Mouse (Mus musculus): ENCODE results near the gene Atg4b. TPM values are rescaled to one million over a fixed set of nuclear protein-coding genes. Genes with fewer than 3 reads are reported as not detected.

The Atg4b gene
- polyA plus RNA-seq, 1 experiment from 2014 or later, result 80.3 TPM

DNA sequence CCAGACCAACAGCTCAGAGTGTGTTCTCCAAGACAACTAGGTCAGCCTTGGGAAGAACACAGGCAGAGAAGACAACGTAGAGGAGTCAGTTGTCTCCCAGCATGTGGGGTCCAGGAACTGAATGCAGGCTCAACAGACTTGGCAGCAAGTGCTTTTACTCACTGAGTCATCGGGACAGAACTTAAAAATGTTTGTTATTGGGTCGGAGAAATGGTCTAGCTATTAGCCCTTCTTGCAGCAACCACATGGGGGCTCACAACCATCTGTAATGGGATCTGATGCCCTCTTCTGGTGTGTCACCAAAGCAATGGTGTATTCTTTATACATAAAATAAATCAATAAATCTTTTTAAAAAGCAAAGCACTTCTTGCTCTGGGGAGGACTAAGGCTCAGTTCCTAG, 25.2 kb upstream of the Atg4b start:
- Histone ChIP-seq H3K36me3 (ENCODE audit: control insufficient read depth, insufficient read depth, low read length) (peaks cover 9% of the 10 kb centered on the region; the same call in 1 of the 2 replicates), H3K4me1 (replicated peaks; ENCODE audit: control insufficient read depth, insufficient read depth, low read length) (peaks cover 6% of the 10 kb centered on the region), H3K9ac (ENCODE audit: low read length) (no peak overlapping the region), H3K4me3 (ENCODE audit: low read length) (no peak overlapping the region), H3K4me2 (ENCODE audit: low read depth, low read length) (no peak overlapping the region), H3K27me3 (ENCODE audit: control insufficient read depth, insufficient read depth, low read depth, low read length) (no peaks in the 10 kb centered on the region), H3K27ac (ENCODE audit: low read length) (no peak overlapping the region), H3K9me3 (ENCODE audit: control insufficient read depth, low read length) (no peaks in the 10 kb centered on the region)
- 75% methylated on average over 3 of the region's 3 CpGs for WGBS
- ATAC-seq (ENCODE audit: low read depth), result no peak

GRCm38 (mm10) chr1:93726974-93727373, 24.3 kb upstream of the Atg4b start:
- WGBS, result 44% methylated on average over 3 of the region's 3 CpGs
- H3K9me3 ChIP-seq (ENCODE audit: control insufficient read depth, low read length), result no peaks in the 10 kb centered on the region
- peaks cover 9% of the 10 kb centered on the region; the same call in 1 of the 2 replicates for H3K36me3 ChIP-seq (ENCODE audit: control insufficient read depth, insufficient read depth, low read length)
- H3K27me3 ChIP-seq (ENCODE audit: control insufficient read depth, insufficient read depth, low read depth, low read length), result no peaks in the 10 kb centered on the region
- H3K9ac ChIP-seq (ENCODE audit: low read length), result no peak overlapping the region
- H3K4me1 ChIP-seq (replicated peaks; ENCODE audit: control insufficient read depth, insufficient read depth, low read length), result peaks cover 6% of the 10 kb centered on the region
- H3K27ac ChIP-seq (ENCODE audit: low read length), result no peak overlapping the region
- H3K4me2 ChIP-seq (ENCODE audit: low read depth, low read length), result no peak overlapping the region
- no peak overlapping the region for H3K4me3 ChIP-seq (ENCODE audit: low read length)
- peak; percentile 84 for ATAC-seq (ENCODE audit: low read depth)

GRCm38 (mm10) chr1:93731103-93731502, 20.2 kb upstream of the Atg4b start:
- Histone ChIP-seq H3K9ac (ENCODE audit: low read length) (no peak overlapping the region), H3K9me3 (ENCODE audit: control insufficient read depth, low read length) (no peaks in the 10 kb centered on the region), H3K36me3 (ENCODE audit: control insufficient read depth, insufficient read depth, low read length) (peaks cover 3% of the 10 kb centered on the region; the same call in 1 of the 2 replicates), H3K4me2 (ENCODE audit: low read depth, low read length) (no peak overlapping the region), H3K27ac (ENCODE audit: low read length) (no peak overlapping the region), H3K4me1 (replicated peaks; ENCODE audit: control insufficient read depth, insufficient read depth, low read length) (peaks cover 6% of the 10 kb centered on the region), H3K4me3 (ENCODE audit: low read length) (no peak overlapping the region), H3K27me3 (ENCODE audit: control insufficient read depth, insufficient read depth, low read depth, low read length) (no peaks in the 10 kb centered on the region)
- 85% methylated on average over 5 of the region's 5 CpGs for WGBS
- ATAC-seq (ENCODE audit: low read depth), result no peak

- H3K4me1 ChIP-seq (replicated peaks; ENCODE audit: control insufficient read depth, insufficient read depth, low read length), result peaks cover 6% of the 10 kb centered on the region
- 34% methylated on average over 3 of the region's 3 CpGs for WGBS
- no peak for ATAC-seq (ENCODE audit: low read depth)
- no peak overlapping the region for H3K27ac ChIP-seq (ENCODE audit: low read length)
- H3K4me2 ChIP-seq (ENCODE audit: low read depth, low read length), result no peak overlapping the region
- no peaks in the 10 kb centered on the region for H3K9me3 ChIP-seq (ENCODE audit: control insufficient read depth, low read length)
- H3K36me3 ChIP-seq (ENCODE audit: control insufficient read depth, insufficient read depth, low read length), result peaks cover 3% of the 10 kb centered on the region; the same call in 1 of the 2 replicates
- H3K27me3 ChIP-seq (ENCODE audit: control insufficient read depth, insufficient read depth, low read depth, low read length), result no peaks in the 10 kb centered on the region
- no peak overlapping the region for H3K9ac ChIP-seq (ENCODE audit: low read length)
- H3K4me3 ChIP-seq (ENCODE audit: low read length), result no peak overlapping the region
These were observed 19.4 kb upstream of the Atg4b start for GRCm38 (mm10) chr1:93731880-93732281.

DNA sequence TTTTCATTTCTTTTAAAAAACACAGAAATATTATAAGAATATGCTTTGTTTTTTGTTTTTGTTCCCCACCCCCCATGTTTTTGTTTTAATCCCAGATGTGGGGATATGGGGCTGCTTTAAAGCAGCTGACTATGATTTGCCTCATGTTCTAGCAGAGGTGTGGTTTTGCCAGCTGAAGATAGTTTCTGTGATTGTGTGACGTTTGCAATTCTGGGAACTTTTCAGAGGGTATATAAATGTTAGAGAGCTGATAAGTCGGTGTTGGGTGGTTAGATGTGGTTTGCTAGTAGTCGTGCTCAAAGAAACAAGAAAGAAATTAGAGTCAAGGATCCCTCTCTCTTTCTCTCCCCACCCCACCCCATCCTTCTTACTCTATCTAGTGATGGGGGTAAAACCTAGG, 15.4 kb upstream of the Atg4b start:
- Histone ChIP-seq H3K9ac (ENCODE audit: low read length) (no peak overlapping the region), H3K4me2 (ENCODE audit: low read depth, low read length) (no peak overlapping the region), H3K27ac (ENCODE audit: low read length) (no peak overlapping the region), H3K4me1 (replicated peaks; ENCODE audit: control insufficient read depth, insufficient read depth, low read length) (no peaks in the 10 kb centered on the region), H3K9me3 (ENCODE audit: control insufficient read depth, low read length) (no peaks in the 10 kb centered on the region), H3K36me3 (ENCODE audit: control insufficient read depth, insufficient read depth, low read length) (peaks cover 3% of the 10 kb centered on the region; the same call in 1 of the 2 replicates), H3K27me3 (ENCODE audit: control insufficient read depth, insufficient read depth, low read depth, low read length) (no peaks in the 10 kb centered on the region), H3K4me3 (ENCODE audit: low read length) (no peak overlapping the region)
- ATAC-seq (ENCODE audit: low read depth), result no peak
- WGBS, result 86% methylated on average over 3 of the region's 3 CpGs

DNA sequence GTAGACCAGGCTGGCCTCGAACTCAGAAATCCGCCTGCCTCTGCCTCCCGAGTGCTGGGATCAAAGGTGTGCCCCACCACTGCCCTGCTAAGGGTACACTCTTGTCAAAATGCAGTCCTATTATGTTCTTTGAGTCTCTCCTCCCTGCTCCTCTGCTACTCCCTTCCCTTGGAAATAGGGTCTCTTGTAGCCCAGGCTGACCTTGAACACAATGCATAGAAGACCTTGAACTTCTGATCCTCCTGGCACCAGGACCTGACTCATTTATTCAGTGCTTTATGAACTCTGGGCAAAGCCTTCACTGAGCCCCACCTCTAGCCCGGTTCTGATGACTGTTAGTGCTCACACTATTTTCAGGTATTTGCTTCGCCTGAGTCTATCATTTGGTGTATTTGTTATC, 13.6 kb upstream of the Atg4b start:
- 97% methylated on average over 5 of the region's 5 CpGs for WGBS
- Histone ChIP-seq H3K36me3 (ENCODE audit: control insufficient read depth, insufficient read depth, low read length) (peaks cover 3% of the 10 kb centered on the region; the same call in 1 of the 2 replicates), H3K4me3 (ENCODE audit: low read length) (no peak overlapping the region), H3K27ac (ENCODE audit: low read length) (no peak overlapping the region), H3K27me3 (ENCODE audit: control insufficient read depth, insufficient read depth, low read depth, low read length) (no peaks in the 10 kb centered on the region), H3K9ac (ENCODE audit: low read length) (no peak overlapping the region), H3K4me1 (replicated peaks; ENCODE audit: control insufficient read depth, insufficient read depth, low read length) (peaks cover 4% of the 10 kb centered on the region), H3K4me2 (ENCODE audit: low read depth, low read length) (no peak overlapping the region), H3K9me3 (ENCODE audit: control insufficient read depth, low read length) (no peaks in the 10 kb centered on the region)
- no peak for ATAC-seq (ENCODE audit: low read depth)

DNA sequence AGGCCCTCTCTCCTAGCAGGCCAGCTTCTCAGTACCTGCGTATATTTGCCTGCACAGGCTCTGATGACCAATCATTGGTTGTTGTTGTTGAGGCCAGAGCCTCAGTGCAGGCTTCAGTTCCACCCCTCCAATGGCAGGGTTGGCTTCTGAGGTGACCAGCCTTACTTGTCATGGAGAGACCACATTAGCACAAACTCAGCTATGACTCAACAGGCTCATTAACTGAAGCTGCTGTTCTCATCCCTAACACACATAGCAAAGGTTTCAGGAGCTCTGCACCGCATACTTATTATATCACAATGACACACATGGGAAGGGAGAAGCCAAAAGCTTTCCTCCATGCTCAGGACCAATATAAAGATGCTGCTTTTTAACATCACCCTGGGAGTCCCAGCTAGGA, 10.6 kb upstream of the Atg4b start:
- no peak for ATAC-seq (ENCODE audit: low read depth)

GRCm38 (mm10) chr1:93741987-93742386, 9.3 kb upstream of the Atg4b start:
- 38% methylated on average over 4 of the region's 4 CpGs for WGBS
- no peaks in the 10 kb centered on the region for H3K27me3 ChIP-seq (ENCODE audit: control insufficient read depth, insufficient read depth, low read depth, low read length)
- H3K9me3 ChIP-seq (ENCODE audit: control insufficient read depth, low read length), result no peaks in the 10 kb centered on the region
- no peak overlapping the region for H3K27ac ChIP-seq (ENCODE audit: low read length)
- H3K4me2 ChIP-seq (ENCODE audit: low read depth, low read length), result no peak overlapping the region
- peaks cover 4% of the 10 kb centered on the region for H3K4me1 ChIP-seq (replicated peaks; ENCODE audit: control insufficient read depth, insufficient read depth, low read length)
- H3K36me3 ChIP-seq (ENCODE audit: control insufficient read depth, insufficient read depth, low read length), result no peaks in the 10 kb centered on the region; the same call in 1 of the 2 replicates
- H3K4me3 ChIP-seq (ENCODE audit: low read length), result no peak overlapping the region
- no peak overlapping the region for H3K9ac ChIP-seq (ENCODE audit: low read length)
- no peak for ATAC-seq (ENCODE audit: low read depth)

More for the DNA sequence above, 10.6 kb upstream of the Atg4b start:
- Histone ChIP-seq H3K27me3 (ENCODE audit: control insufficient read depth, insufficient read depth, low read depth, low read length) (no peaks in the 10 kb centered on the region), H3K4me1 (replicated peaks; ENCODE audit: control insufficient read depth, insufficient read depth, low read length) (peaks cover 4% of the 10 kb centered on the region), H3K9me3 (ENCODE audit: control insufficient read depth, low read length) (no peaks in the 10 kb centered on the region), H3K4me3 (ENCODE audit: low read length) (no peak overlapping the region), H3K36me3 (ENCODE audit: control insufficient read depth, insufficient read depth, low read length) (no peaks in the 10 kb centered on the region; the same call in 1 of the 2 replicates), H3K4me2 (ENCODE audit: low read depth, low read length) (no peak overlapping the region), H3K27ac (ENCODE audit: low read length) (no peak overlapping the region), H3K9ac (ENCODE audit: low read length) (no peak overlapping the region)
- 88% methylated on average over 2 of the region's 2 CpGs for WGBS

GRCm38 (mm10) chr1:93742910-93743309, 8.4 kb upstream of the Atg4b start:
- Histone ChIP-seq H3K27ac (ENCODE audit: low read length) (no peak overlapping the region), H3K27me3 (ENCODE audit: control insufficient read depth, insufficient read depth, low read depth, low read length) (no peaks in the 10 kb centered on the region), H3K4me2 (ENCODE audit: low read depth, low read length) (no peak overlapping the region), H3K9me3 (ENCODE audit: control insufficient read depth, low read length) (no peaks in the 10 kb centered on the region), H3K9ac (ENCODE audit: low read length) (no peak overlapping the region), H3K4me1 (replicated peaks; ENCODE audit: control insufficient read depth, insufficient read depth, low read length) (peaks cover 4% of the 10 kb centered on the region), H3K4me3 (ENCODE audit: low read length) (no peak overlapping the region), H3K36me3 (ENCODE audit: control insufficient read depth, insufficient read depth, low read length) (no peaks in the 10 kb centered on the region; the same call in 1 of the 2 replicates)
- ATAC-seq (ENCODE audit: low read depth), result no peak

DNA sequence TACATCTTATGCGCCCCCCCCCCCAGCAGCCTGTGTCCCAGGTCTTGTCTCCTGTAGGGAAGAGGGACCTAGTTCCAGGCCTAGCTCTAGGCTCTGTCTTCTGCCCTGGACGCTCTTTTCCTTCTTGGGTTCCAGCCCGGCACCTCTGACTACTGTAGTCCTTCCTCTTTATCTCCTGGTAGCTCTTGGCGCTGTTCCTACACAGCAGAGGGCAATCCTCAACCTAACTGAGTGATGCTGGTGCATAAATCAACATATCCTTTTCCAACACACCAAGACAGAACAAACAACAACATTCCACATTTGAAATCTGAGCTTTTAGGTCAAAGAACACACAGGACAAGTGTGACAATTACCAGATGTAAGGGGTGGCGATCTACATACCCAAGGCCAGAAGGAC, 5.1 kb upstream of the Atg4b start:
- no peak for ATAC-seq (ENCODE audit: low read depth)
- H3K9ac ChIP-seq (ENCODE audit: low read length), result no peak overlapping the region
- peaks cover 4% of the 10 kb centered on the region for H3K4me1 ChIP-seq (replicated peaks; ENCODE audit: control insufficient read depth, insufficient read depth, low read length)
- H3K27ac ChIP-seq (ENCODE audit: low read length), result no peak overlapping the region
- H3K4me3 ChIP-seq (ENCODE audit: low read length), result no peak overlapping the region
- no peaks in the 10 kb centered on the region for H3K27me3 ChIP-seq (ENCODE audit: control insufficient read depth, insufficient read depth, low read depth, low read length)
- WGBS, result 77% methylated on average over 5 of the region's 5 CpGs
- peaks cover 18% of the 10 kb centered on the region for H3K36me3 ChIP-seq (ENCODE audit: control insufficient read depth, insufficient read depth, low read length)
- H3K4me2 ChIP-seq (ENCODE audit: low read depth, low read length), result no peak overlapping the region
- no peaks in the 10 kb centered on the region for H3K9me3 ChIP-seq (ENCODE audit: control insufficient read depth, low read length)
